Mouse (Mus musculus): ENCODE measurements around the gene Ttc7. TPM values are rescaled to one million over a fixed set of nuclear protein-coding genes. Genes with fewer than 3 reads are reported as not detected.
"Not testable (repeated sequence)": the region's sequence is repeated elsewhere in the genome, so short reads cannot be mapped to it uniquely, and the experiment has no call there.

Gene Ttc7
- total RNA-seq, 1 experiment from 2014 or later, result 13.2 TPM

- DNase-seq, result no peak
Observed at GRCm38 (mm10) chr17:87285731-87286465, 3.2 kb downstream of the Ttc7 start.

GRCm38 (mm10) chr17:87286481-87287143 is 3.9 kb downstream of the Ttc7 start:
- DNase-seq, result no peak

- no peak for DNase-seq
Observed at GRCm38 (mm10) chr17:87287197-87287777, 4.6 kb downstream of the Ttc7 start.

- DNase-seq, result no peak
Observed at GRCm38 (mm10) chr17:87288131-87288530, 5.4 kb downstream of the Ttc7 start.

- DNase-seq, result no peak
Observed at GRCm38 (mm10) chr17:87289367-87289766, 6.7 kb downstream of the Ttc7 start.

- no peak for DNase-seq
Observed at GRCm38 (mm10) chr17:87291037-87291436, 8.4 kb downstream of the Ttc7 start.

GRCm38 (mm10) chr17:87291782-87292181 is 9.1 kb downstream of the Ttc7 start:
- DNase-seq, result no peak

GRCm38 (mm10) chr17:87293125-87293524 is 10.4 kb downstream of the Ttc7 start:
- DNase-seq, result no peak

- no peak for DNase-seq
Observed at GRCm38 (mm10) chr17:87295738-87296137, 13.1 kb downstream of the Ttc7 start.

- not testable (repeated sequence) for DNase-seq
Observed at GRCm38 (mm10) chr17:87296701-87297100, 14.0 kb downstream of the Ttc7 start.

- peak; percentile 61 for DNase-seq
Observed at GRCm38 (mm10) chr17:87298944-87299343, 16.3 kb downstream of the Ttc7 start.

GRCm38 (mm10) chr17:87300340-87300739 is 17.7 kb downstream of the Ttc7 start:
- DNase-seq, result no peak

GRCm38 (mm10) chr17:87301607-87302006 is 18.9 kb downstream of the Ttc7 start:
- DNase-seq, result not testable (repeated sequence)

GRCm38 (mm10) chr17:87302014-87302794 is 19.5 kb downstream of the Ttc7 start:
- DNase-seq, result peak; percentile 66

GRCm38 (mm10) chr17:87304151-87304894 is 21.6 kb downstream of the Ttc7 start:
- peak; percentile 41 for DNase-seq

- no peak for DNase-seq
Observed at GRCm38 (mm10) chr17:87305065-87305464, 22.4 kb downstream of the Ttc7 start.

- DNase-seq, result no peak
Observed at GRCm38 (mm10) chr17:87306746-87307145, 24.1 kb downstream of the Ttc7 start.

GRCm38 (mm10) chr17:87309073-87309788 is 26.5 kb downstream of the Ttc7 start:
- no peak for DNase-seq

GRCm38 (mm10) chr17:87310497-87310896 is 27.8 kb downstream of the Ttc7 start:
- DNase-seq, result no peak

- no peak for DNase-seq
Observed at GRCm38 (mm10) chr17:87312351-87312750, 29.7 kb downstream of the Ttc7 start.
